Mouse (Mus musculus) embryonic facial prominence, embryonic 12.5 days (tissue): ENCODE measurements around the gene Rrp7a. TPM values are rescaled to one million over a fixed set of nuclear protein-coding genes. Genes with fewer than 3 reads are reported as not detected.
"Not testable (repeated sequence)": the region's sequence is repeated elsewhere in the genome, so short reads cannot be mapped to it uniquely, and the experiment has no call there.

Experiments
- ATAC-seq: fragments of 200-750 bp; cut with Nextera tagmentation; 2 replicates; pipeline ENCODE4 v1.8.0; 2017; ENCODE audit not compliant: insufficient number of reproducible peaks, insufficient read depth, low FRiP score, low TSS enrichment
- H3K27ac ChIP-seq: fragments of 300-500 bp; sonication (generic); 2 replicates; pipeline ENCODE4 v1.5.1; 2016; ENCODE audit warnings: mild to moderate bottlenecking
- H3K27me3 ChIP-seq: fragments of 300-500 bp; sonication (generic); 2 replicates; pipeline ENCODE4 v1.6.1; 2016; ENCODE audit warnings: mild to moderate bottlenecking, moderate library complexity
- H3K36me3 ChIP-seq: fragments of 300-500 bp; sonication (generic); 2 replicates; pipeline ENCODE4 v1.6.1; 2016; ENCODE audit warnings: mild to moderate bottlenecking
- H3K4me1 ChIP-seq: fragments of 300-500 bp; sonication (generic); 2 replicates; pipeline ENCODE4 v1.6.1; 2016
- H3K4me2 ChIP-seq: fragments of 300-500 bp; sonication (generic); replicated peaks from 2 replicates; pipeline ENCODE4 v1.6.1; 2016; ENCODE audit warnings: mild to moderate bottlenecking, moderate library complexity
- H3K4me3 ChIP-seq: fragments of 300-500 bp; sonication (generic); 2 replicates; pipeline ENCODE4 v1.5.1; 2016; ENCODE audit warnings: mild to moderate bottlenecking
- H3K9ac ChIP-seq: fragments of 300-500 bp; sonication (generic); 2 replicates; pipeline ENCODE4 v1.6.1; 2016; ENCODE audit warnings: mild to moderate bottlenecking, moderate library complexity
- H3K9me3 ChIP-seq: fragments of 300-500 bp; sonication (generic); 2 replicates; pipeline ENCODE4 v1.6.1; 2016; ENCODE audit warnings: mild to moderate bottlenecking, moderate library complexity
- WGBS: fragments of 180-500 bp; shearing (Covaris S2); methylation state at CpG from one replicate; pipeline ENCODE4 v1.1.7; 2016; 5-methylcytosine and 5-hydroxymethylcytosine counted together
- polyA plus RNA-seq: library from polyadenylated mRNA; unstranded; fragments of >200 nt; fragmentation: Nextera tagmentation; extraction: Ambion mirVana; gene quantifications from 2 replicates; pipeline ENCODE4 v1.2.1, GENCODE M21; 2016

The Rrp7a gene
- polyA plus RNA-seq, 1 experiment from 2014 or later = 59.3 TPM

DNA sequence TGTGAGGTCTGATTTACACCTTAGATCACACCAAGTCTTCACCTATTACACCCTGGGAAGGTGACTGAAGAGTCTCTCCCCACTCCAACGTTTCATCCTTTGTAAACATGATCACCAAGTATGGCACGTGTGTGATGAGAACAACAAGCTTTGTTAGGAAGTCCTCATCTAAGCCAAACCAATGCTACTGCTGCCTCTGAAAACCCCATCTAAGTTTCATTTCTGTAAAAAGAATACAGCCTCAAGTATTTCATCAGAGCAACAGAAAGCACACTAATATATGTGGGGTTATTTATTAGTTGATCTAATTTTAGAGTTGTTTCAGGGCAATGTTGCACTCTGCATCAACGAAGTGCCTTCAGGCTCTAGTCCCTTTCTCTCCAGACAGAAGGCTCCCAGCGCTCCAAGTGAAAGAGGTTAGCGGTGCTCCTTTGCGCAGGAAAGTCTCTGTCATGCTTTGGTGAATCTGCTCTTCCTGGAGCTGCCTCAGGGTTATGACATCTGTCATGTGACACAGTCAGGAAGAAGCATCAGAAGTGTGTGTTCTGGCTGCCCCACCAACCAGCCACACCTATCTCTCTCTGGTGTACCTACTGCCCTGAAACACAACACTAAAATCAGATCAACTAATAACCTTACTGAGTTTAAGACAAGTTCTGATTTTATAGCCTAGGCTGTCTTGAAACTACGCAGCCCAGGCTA is 7.1 kb upstream of the Rrp7a start:
- no peak overlapping the region for H3K27ac ChIP-seq
- H3K9me3 ChIP-seq = no peaks in the 10 kb centered on the region
- peaks cover 92% of the 10 kb centered on the region for H3K36me3 ChIP-seq
- no peak overlapping the region for H3K4me2 ChIP-seq
- no peak overlapping the region for H3K4me3 ChIP-seq
- no peak for ATAC-seq
- H3K27me3 ChIP-seq = no peaks in the 10 kb centered on the region
- H3K9ac ChIP-seq = no peak overlapping the region
- 95% methylated on average over 7 of the region's 7 CpGs for WGBS
- H3K4me1 ChIP-seq = no peaks in the 10 kb centered on the region

DNA sequence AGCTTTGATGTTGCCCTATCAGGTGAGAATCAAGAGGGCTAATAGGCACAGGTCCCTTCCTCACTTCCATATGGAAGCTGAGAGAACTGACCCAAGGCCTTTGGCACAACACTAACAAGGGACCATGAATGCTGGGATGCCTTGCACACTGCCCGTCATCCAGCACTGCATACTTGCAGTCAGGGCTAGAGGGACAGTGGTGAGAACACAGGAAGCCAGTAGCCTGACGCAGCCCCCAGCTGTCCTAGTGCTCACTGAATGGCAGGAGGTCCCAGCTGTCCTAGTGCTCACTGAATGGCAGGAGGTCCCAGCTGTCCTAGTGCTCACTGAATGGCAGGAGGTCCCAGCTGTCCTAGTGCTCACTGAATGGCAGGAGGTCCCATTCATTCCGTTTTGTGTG is 4.4 kb upstream of the Rrp7a start:
- H3K27me3 ChIP-seq, H3K4me2 ChIP-seq, H3K4me3 ChIP-seq, ATAC-seq, H3K27ac ChIP-seq, H3K9ac ChIP-seq, H3K4me1 ChIP-seq, H3K9me3 ChIP-seq: not testable (repeated sequence)
- WGBS = 82% methylated on average over 3 of the region's 3 CpGs
- peaks cover 68% of the 10 kb centered on the region for H3K36me3 ChIP-seq

DNA sequence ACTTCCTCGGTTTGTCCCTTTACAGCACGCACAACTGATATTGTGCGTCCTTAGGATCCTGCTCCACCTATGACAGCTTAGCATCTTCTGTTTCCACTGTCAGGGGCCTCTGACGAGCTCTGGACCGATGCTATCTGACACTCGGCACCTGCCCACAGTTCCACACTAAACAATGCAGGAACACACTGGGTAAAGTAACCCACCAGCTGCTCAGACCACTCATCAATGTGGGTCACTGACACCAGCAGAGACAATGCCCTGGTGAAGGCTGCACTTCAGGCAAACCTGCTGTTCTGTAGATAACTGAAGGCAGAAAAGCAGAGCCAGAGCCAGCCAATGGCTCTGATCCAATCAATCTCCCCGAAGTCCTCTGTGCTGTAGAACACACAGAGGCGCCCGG is 4.0 kb upstream of the Rrp7a start:
- no peak for ATAC-seq
- Histone ChIP-seq H3K4me1 (peaks cover 3% of the 10 kb centered on the region; the same call in 1 of the 2 replicates), H3K27me3 (no peaks in the 10 kb centered on the region), H3K4me2 (no peak overlapping the region), H3K9ac (no peak overlapping the region), H3K27ac (no peak overlapping the region), H3K36me3 (peaks cover 64% of the 10 kb centered on the region), H3K4me3 (no peak overlapping the region), H3K9me3 (no peaks in the 10 kb centered on the region)
- 91% methylated on average over 9 of the region's 9 CpGs for WGBS

DNA sequence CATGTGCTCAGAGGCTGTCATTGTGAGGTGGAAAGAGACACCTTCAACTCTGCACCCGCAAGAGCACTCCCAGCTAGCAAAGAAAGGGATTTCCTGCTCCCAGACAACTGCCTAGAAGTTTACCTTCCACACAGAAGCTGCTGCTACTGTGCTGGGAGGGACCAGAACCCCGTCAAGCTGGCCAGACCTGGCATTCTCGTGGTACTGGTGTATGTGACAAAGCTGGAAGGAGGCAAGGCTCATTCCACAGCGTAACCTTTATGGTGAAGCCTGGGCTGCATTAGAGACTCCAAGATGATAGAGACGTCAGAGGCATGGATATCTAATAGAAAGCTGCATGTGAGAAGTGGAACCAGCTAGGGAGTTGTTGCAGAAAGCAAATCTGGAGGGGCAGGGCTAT is 2.0 kb upstream of the Rrp7a start:
- H3K27ac ChIP-seq = no peak overlapping the region
- WGBS = 55% methylated on average over 5 of the region's 5 CpGs
- no peak for ATAC-seq
- peaks cover 4% of the 10 kb centered on the region; the same call in 1 of the 2 replicates for H3K4me1 ChIP-seq
- H3K4me3 ChIP-seq = no peak overlapping the region
- no peak overlapping the region for H3K9ac ChIP-seq
- H3K27me3 ChIP-seq = no peaks in the 10 kb centered on the region
- H3K36me3 ChIP-seq = peaks cover 46% of the 10 kb centered on the region
- H3K9me3 ChIP-seq = no peaks in the 10 kb centered on the region
- H3K4me2 ChIP-seq = no peak overlapping the region

DNA sequence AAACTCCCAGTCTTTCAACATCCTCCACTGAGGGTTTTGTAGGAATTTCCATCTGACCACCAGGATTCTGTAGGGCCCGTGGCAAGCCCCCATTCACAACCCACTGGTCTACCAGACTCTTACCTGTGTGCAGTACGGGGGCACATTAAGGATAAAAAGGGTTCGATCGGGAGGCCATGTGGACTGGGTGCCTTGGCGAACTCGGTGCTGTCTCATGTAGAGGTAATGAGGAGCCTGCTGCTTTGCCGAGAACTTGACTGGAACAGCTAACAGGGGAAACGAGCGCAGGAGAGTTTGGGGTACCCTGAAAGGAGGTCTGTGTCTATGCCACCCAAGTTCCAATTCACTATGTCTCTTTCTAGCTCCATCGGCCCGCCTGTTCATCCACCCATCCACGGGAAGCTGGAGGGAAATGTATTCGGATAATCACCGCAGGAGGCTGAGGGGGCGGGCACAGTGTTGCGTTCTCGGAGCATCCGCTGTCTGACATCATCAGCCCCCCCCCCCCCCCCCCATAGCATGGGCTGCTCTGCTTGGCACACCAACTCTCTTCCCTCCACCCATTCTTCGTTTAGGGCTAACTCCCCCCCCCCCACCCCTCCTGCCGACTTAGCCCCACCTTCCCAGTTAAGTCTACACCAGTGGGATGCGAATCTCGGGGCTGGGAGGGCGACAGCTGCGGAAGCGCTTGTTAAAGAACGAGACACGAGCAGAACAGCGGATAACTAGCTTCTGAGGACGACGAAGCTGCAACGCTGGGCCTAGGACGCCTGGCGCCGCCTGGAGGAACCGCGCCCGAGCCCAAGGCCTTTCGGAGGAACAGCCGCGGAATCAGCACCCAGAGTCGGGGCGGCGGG is 664 bp downstream of the Rrp7a start:
- Histone ChIP-seq H3K9ac (peak overlapping the region; percentile 71), H3K36me3 (peaks cover 44% of the 10 kb centered on the region)
- WGBS = 3% methylated on average over 43 of the region's 43 CpGs

DNA sequence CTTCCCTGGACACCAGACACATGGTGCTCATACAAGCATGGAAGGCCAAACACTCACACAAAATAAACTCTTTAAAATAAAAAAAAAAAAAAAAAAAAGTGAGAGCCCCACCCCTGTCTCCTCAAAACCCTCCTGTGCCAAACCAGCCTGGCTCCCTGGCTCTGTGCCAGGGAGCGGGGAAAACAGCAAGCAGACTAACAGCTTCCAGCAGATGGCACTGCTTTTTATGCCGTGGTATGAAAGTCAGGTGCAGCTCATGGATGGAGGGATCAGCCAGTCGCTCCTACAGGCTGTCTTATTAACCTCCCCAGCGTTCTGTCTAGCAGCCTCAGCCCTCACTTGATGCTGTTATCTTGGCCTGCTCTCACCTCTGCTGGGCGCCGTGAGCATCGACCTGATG is 4.2 kb downstream of the Rrp7a start:
- Histone ChIP-seq H3K27ac (no peak overlapping the region), H3K9ac (no peak overlapping the region), H3K9me3 (no peaks in the 10 kb centered on the region), H3K36me3 (peaks cover 50% of the 10 kb centered on the region), H3K4me2 (no peak overlapping the region), H3K4me3 (no peak overlapping the region), H3K4me1 (peaks cover 4% of the 10 kb centered on the region; the same call in 1 of the 2 replicates), H3K27me3 (no peaks in the 10 kb centered on the region)
- WGBS = 77% methylated on average over 7 of the region's 7 CpGs
- ATAC-seq = no peak

More for the DNA sequence above, 664 bp downstream of the Rrp7a start:
- Histone ChIP-seq H3K4me1 (peaks cover 4% of the 10 kb centered on the region; the same call in 1 of the 2 replicates), H3K4me2 (peak overlapping the region; percentile 80), H3K27me3 (no peaks in the 10 kb centered on the region), H3K4me3 (peak overlapping the region; percentile 86), H3K27ac (peak overlapping the region; percentile 88), H3K9me3 (no peaks in the 10 kb centered on the region)
- peak; percentile 7; the same call in 1 of the 2 replicates for ATAC-seq

DNA sequence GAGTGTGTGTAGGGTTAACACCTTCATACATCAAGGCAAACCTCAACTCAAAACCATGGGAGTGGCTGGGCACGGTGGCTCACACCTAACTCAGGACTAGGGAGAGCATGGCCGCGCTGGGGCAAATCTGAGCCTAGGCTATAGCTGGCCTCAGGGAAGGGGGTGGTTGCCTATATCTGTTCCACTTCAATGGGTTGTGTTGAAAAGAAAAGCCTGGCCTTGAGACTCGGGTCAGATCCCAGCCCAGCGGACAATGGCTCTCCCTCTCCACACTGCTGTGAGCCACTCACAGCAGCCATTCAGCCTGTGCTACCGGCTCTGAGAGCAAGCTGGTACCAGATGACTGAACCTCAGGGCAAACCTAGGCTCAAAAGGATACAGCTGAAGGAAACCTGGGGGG is 7.5 kb downstream of the Rrp7a start:
- Histone ChIP-seq H3K4me2 (no peak overlapping the region), H3K27ac (no peak overlapping the region), H3K36me3 (peaks cover 51% of the 10 kb centered on the region), H3K4me3 (no peak overlapping the region), H3K9me3 (no peaks in the 10 kb centered on the region), H3K27me3 (no peaks in the 10 kb centered on the region), H3K4me1 (peaks cover 6% of the 10 kb centered on the region), H3K9ac (no peak overlapping the region)
- no peak for ATAC-seq
- 75% methylated on average over 6 of the region's 6 CpGs for WGBS

DNA sequence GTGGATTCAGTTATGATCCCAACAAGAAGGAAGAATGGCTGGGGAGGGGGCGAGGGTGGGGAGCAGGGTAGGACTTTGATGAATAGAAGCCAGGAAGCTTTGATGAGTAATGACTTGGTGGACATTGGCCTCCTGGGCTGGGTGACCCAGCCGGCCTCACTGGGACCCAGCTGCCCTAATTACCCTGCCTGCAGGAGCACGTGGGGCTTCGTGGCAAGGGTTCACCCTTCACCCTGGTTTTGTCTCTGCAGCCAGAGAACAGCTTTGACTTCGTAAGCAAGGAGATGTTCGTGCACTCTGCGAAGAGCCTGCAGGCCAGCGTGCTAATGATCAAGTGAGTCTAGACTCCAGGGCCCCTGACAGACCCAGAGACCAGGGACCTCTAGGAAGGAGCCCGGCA is 8.5 kb downstream of the Rrp7a start:
- H3K4me2 ChIP-seq = no peak overlapping the region
- H3K4me1 ChIP-seq = peaks cover 6% of the 10 kb centered on the region
- no peaks in the 10 kb centered on the region for H3K9me3 ChIP-seq
- H3K9ac ChIP-seq = no peak overlapping the region
- WGBS = 81% methylated on average over 9 of the region's 9 CpGs
- no peaks in the 10 kb centered on the region for H3K27me3 ChIP-seq
- ATAC-seq = no peak
- peaks cover 47% of the 10 kb centered on the region for H3K36me3 ChIP-seq
- H3K27ac ChIP-seq = no peak overlapping the region
- no peak overlapping the region for H3K4me3 ChIP-seq

DNA sequence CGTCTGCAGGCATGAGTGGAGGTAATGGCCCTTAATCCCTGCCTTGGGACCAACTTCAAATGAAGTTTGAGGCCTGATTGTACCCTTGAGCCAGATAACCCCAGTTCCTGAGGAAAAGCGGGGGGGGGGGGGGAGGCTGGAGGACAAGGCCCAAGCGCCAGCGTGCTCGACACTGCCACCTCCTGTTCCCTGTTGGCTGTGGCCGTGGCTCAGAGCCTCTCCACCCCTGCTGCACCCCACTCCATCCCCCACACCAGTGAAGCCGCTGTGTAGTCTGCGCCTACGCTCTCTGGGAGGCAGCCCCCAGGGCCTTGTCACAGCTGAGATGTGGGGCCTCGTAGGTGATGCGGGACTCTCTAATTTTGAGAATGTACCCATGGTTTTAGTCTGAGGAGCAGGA is 9.7 kb downstream of the Rrp7a start:
- Histone ChIP-seq H3K27me3 (no peaks in the 10 kb centered on the region), H3K36me3 (peaks cover 37% of the 10 kb centered on the region), H3K9me3 (no peaks in the 10 kb centered on the region), H3K4me2 (no peak overlapping the region), H3K27ac (no peak overlapping the region), H3K4me1 (peaks cover 6% of the 10 kb centered on the region), H3K9ac (peak overlapping the region; percentile 16; the same call in 1 of the 2 replicates), H3K4me3 (no peak overlapping the region)
- 0 out of 2 replicates have a peak, but pooled peaks have one; percentile 52 for ATAC-seq
- 10% methylated on average over 10 of the region's 11 CpGs for WGBS

DNA sequence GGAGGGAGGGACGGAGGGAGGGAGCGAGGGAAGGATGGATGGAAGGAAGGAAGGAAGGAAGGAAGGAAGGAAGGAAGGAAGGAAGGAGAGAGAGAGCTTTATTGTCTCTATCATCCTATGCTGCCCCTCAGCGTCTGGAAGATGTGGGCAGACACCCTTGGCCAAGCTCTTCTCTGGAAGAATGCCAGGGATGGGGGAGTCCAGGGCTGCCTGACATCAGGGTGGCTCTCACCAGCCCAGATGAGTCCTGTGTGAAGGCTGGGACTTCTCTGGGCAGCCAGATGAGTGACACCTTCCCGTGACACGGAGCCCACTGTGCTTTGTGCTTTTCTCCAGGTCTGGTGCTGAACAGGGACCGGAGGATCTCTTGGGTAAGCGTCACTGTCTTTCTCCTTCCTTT is 10.7 kb downstream of the Rrp7a start:
- Histone ChIP-seq H3K4me3 (no peak overlapping the region), H3K27ac (no peak overlapping the region), H3K4me1 (peaks cover 6% of the 10 kb centered on the region), H3K4me2 (no peak overlapping the region), H3K9ac (no peak overlapping the region), H3K27me3 (no peaks in the 10 kb centered on the region), H3K36me3 (peaks cover 27% of the 10 kb centered on the region), H3K9me3 (no peaks in the 10 kb centered on the region)
- 85% methylated on average over 7 of the region's 7 CpGs for WGBS
- no peak for ATAC-seq

DNA sequence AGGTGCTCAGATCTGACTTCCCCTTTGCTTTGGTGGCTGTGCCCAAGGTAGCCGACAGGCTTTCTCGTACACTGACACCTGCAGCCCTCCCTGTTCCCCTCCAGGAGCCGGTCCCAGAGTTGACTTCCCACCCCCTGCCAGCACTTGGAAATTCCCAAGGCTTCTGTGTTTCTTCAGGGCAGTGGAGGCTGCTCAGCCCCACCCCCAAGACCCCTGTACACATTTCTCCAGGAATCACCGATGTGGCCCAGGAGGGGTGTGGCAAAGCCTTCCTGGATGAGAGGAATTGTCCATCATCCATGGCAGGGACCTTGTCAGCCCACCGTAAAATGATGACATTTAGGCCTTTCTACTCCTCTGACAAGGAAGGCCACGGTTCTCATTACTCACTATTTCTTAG is 11.3 kb downstream of the Rrp7a start:
- no peak overlapping the region for H3K4me2 ChIP-seq
- 59% methylated on average over 6 of the region's 6 CpGs for WGBS
- ATAC-seq = no peak
- H3K9me3 ChIP-seq = no peaks in the 10 kb centered on the region
- no peak overlapping the region for H3K27ac ChIP-seq
- peaks cover 6% of the 10 kb centered on the region for H3K4me1 ChIP-seq
- no peak overlapping the region for H3K9ac ChIP-seq
- H3K27me3 ChIP-seq = no peaks in the 10 kb centered on the region
- peaks cover 21% of the 10 kb centered on the region for H3K36me3 ChIP-seq
- H3K4me3 ChIP-seq = no peak overlapping the region

DNA sequence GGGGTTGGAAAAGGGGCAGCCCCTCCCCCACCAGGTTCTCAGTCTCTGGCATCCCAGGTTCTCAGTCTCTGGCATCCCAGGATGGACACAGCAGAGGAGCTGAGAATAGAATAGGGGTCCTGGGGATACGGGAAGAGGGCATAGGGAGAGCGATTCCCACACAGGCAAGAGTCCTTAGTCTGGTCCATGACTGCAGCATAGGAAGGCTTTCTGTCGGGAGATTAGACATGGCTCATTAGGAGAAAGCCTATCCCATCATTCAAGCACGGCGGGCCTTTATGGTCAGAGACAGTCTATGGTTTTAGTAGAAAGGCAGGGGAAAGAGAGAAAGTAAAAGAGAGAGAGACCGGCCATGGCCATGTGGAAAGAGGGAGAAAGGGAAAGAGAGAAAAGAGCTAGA is 14.8 kb downstream of the Rrp7a start:
- H3K36me3 ChIP-seq = peaks cover 3% of the 10 kb centered on the region; the same call in 1 of the 2 replicates
- no peak overlapping the region for H3K4me3 ChIP-seq
- H3K4me1 ChIP-seq = peaks cover 2% of the 10 kb centered on the region; the same call in 1 of the 2 replicates
- ATAC-seq = no peak
- H3K27me3 ChIP-seq = no peaks in the 10 kb centered on the region
- no peak overlapping the region for H3K4me2 ChIP-seq
- WGBS = 42% methylated on average over 6 of the region's 6 CpGs
- H3K9me3 ChIP-seq = no peaks in the 10 kb centered on the region
- no peak overlapping the region for H3K9ac ChIP-seq
- H3K27ac ChIP-seq = no peak overlapping the region
